Mouse (Mus musculus): ENCODE measurements at regions not wholly inside any gene's neighbourhood (a gene's known extent, or its start where the extent isn't known, plus 50 kb on each side); places are given as distances from the start of the nearest gene placed in this dataset.
A peak's percentile ranks its signal among the peaks of the same experiment; 100 is the strongest.

GRCm38 (mm10) chr14:74359663-74360552 lies 280.7 kb upstream of the Htr2a start:
- no peak for DNase-seq (ENCODE audit: low spot score in 2 of 2)

GRCm38 (mm10) chr14:74384481-74384880 lies 256.2 kb upstream of the Htr2a start:
- no peak for DNase-seq (ENCODE audit: low spot score in 2 of 2)

- DNase-seq (ENCODE audit: low spot score in 2 of 2), result no peak
Observed at GRCm38 (mm10) chr14:74392419-74392818, 248.2 kb upstream of the Htr2a start.

GRCm38 (mm10) chr14:74397202-74397601 lies 243.4 kb upstream of the Htr2a start:
- no peak for DNase-seq (ENCODE audit: low spot score in 2 of 2)

GRCm38 (mm10) chr14:74409441-74409840 lies 231.2 kb upstream of the Htr2a start:
- DNase-seq (ENCODE audit: low spot score in 2 of 2), result peak; percentile 69 to 74

GRCm38 (mm10) chr14:74428226-74428625 lies 212.4 kb upstream of the Htr2a start:
- DNase-seq (ENCODE audit: low spot score in 2 of 2), result peak in 1 of 2 experiments; percentile 8

- no peak for DNase-seq (ENCODE audit: low spot score in 2 of 2)
Observed at GRCm38 (mm10) chr14:74464027-74464682, 176.5 kb upstream of the Htr2a start.

- DNase-seq (ENCODE audit: low spot score in 2 of 2), result no peak
Observed at GRCm38 (mm10) chr14:74495504-74495903, 145.1 kb upstream of the Htr2a start.

- DNase-seq (ENCODE audit: low spot score in 2 of 2), result no peak
Observed at GRCm38 (mm10) chr14:74511521-74511920, 129.1 kb upstream of the Htr2a start.

- DNase-seq (ENCODE audit: low spot score in 2 of 2), result no peak
Observed at GRCm38 (mm10) chr14:74516451-74516850, 124.2 kb upstream of the Htr2a start.

- DNase-seq (ENCODE audit: low spot score in 2 of 2), result no peak
Observed at GRCm38 (mm10) chr14:74519531-74519930, 121.1 kb upstream of the Htr2a start.

GRCm38 (mm10) chr14:74521669-74522068 lies 119.0 kb upstream of the Htr2a start:
- DNase-seq (ENCODE audit: low spot score in 2 of 2), result no peak

GRCm38 (mm10) chr14:74527246-74527645 lies 113.4 kb upstream of the Htr2a start:
- DNase-seq (ENCODE audit: low spot score in 2 of 2), result no peak

- no peak for DNase-seq (ENCODE audit: low spot score in 2 of 2)
Observed at GRCm38 (mm10) chr14:74529368-74529951, 111.2 kb upstream of the Htr2a start.

GRCm38 (mm10) chr14:74538187-74538586 lies 102.5 kb upstream of the Htr2a start:
- DNase-seq (ENCODE audit: low spot score in 2 of 2), result peak in 1 of 2 experiments; percentile 66

GRCm38 (mm10) chr14:74544028-74544427 lies 96.6 kb upstream of the Htr2a start:
- DNase-seq (ENCODE audit: low spot score in 2 of 2), result no peak

- no peak for DNase-seq (ENCODE audit: low spot score in 2 of 2)
Observed at GRCm38 (mm10) chr14:74551091-74551490, 89.5 kb upstream of the Htr2a start.

GRCm38 (mm10) chr14:74553636-74554035 lies 87.0 kb upstream of the Htr2a start:
- DNase-seq (ENCODE audit: low spot score in 2 of 2), result no peak

GRCm38 (mm10) chr14:74558359-74558758 lies 82.3 kb upstream of the Htr2a start:
- DNase-seq (ENCODE audit: low spot score in 2 of 2), result no peak

Data from frontal cortex, postnatal 36 days (tissue).